Mouse (Mus musculus) olfactory bulb, adult 2 months (tissue): ENCODE results near the gene Sult2b1.

ENCODE experiments used
- CTCF ChIP-seq: fragments of 200-500 bp; IDR thresholded peaks from 2 replicates; pipeline ENCODE4 v1.5.1; 2012; ENCODE audit warnings: low read depth, mild to moderate bottlenecking, low read length, moderate library complexity; ENCODE audit not compliant: insufficient read depth
- POLR2A ChIP-seq: fragments of 200-500 bp; IDR thresholded peaks from 2 replicates; pipeline ENCODE4 v1.6.1; 2012; ENCODE audit warnings: mild to moderate bottlenecking, low read depth, low read length, moderate library complexity; ENCODE audit not compliant: insufficient read depth

GRCm38 (mm10) chr7:45819843-45820242 is 35.4 kb upstream of the Sult2b1 start:
- no peak for TF ChIP-seq CTCF
- no peak for TF ChIP-seq POLR2A
